Comparison of ENCODE assay signal across 8 mouse cellular contexts in genomic region chr11:98088224-98088623, GRCm38 (mm10). TPM values are rescaled to one million over a fixed set of nuclear protein-coding genes. Genes with fewer than 3 reads are reported as not detected.
DNase-seq lines count a peak whose midpoint lies in the region; ATAC-seq and TF ChIP-seq lines count a peak whose summit lies in the region.

No protein-coding gene starts in this region.

- TF ChIP-seq CTCF in lung, adult 2 months (IDR thresholded peaks at IDR 0.05; ENCODE audit: insufficient read depth, low read length) = no peak

- peaks cover 6% of the 10 kb centered on the region for H3K4me1 ChIP-seq in heart, embryonic 15.5 days (replicated peaks)
- H3K4me1 ChIP-seq in lung, adult 2 months (ENCODE audit: control insufficient read depth, insufficient read depth, low read length) = no peaks in the 10 kb centered on the region

- no peak for TF ChIP-seq POLR2A in lung, adult 2 months (IDR thresholded peaks at IDR 0.05; ENCODE audit: borderline replicate concordance, extremely low read depth, low read depth, low read length)

- H3K9ac ChIP-seq in heart, embryonic 15.5 days = 0 out of 2 replicates have a peak overlapping the region, but pooled peaks have one; percentile 21

- no peak overlapping the region for H3K4me3 ChIP-seq in heart, embryonic 15.5 days
- no peak overlapping the region for H3K4me3 ChIP-seq in lung, adult 2 months (replicated peaks; ENCODE audit: extremely low read depth, low read depth, low read length)

- peaks cover 40% of the 10 kb centered on the region for H3K36me3 ChIP-seq in heart, embryonic 15.5 days

- H3K4me2 ChIP-seq in heart, embryonic 15.5 days = peak overlapping the region; percentile 38

- no peak for DNase-seq in frontal cortex, postnatal 25 days (ENCODE audit: low spot score in 2 of 2)
- DNase-seq in urinary bladder, postnatal 14 days (ENCODE audit: low spot score) = peak; percentile 54
- DNase-seq in urinary bladder, postnatal 25 days (ENCODE audit: low spot score) = no peak
- DNase-seq in lung, adult 2 months = peak; percentile 9
- DNase-seq in ovary, postnatal 14 days (ENCODE audit: low spot score) = no peak

- peak overlapping the region; percentile 51; the same call in 1 of the 2 replicates for H3K27ac ChIP-seq in heart, embryonic 15.5 days

- peak; percentile 51; the same call in 1 of the 2 replicates for ATAC-seq in frontal cortex, adult (ENCODE audit: low TSS enrichment)
- ATAC-seq in heart, embryonic 15.5 days (replicated peaks; ENCODE audit: insufficient number of reproducible peaks, insufficient read depth, low FRiP score, low read depth) = peak; percentile 80
- ATAC-seq in cerebellum, adult (ENCODE audit: insufficient number of reproducible peaks, low FRiP score, low TSS enrichment) = no peak

- H3K27me3 ChIP-seq in heart, embryonic 15.5 days = no peaks in the 10 kb centered on the region

- 29% methylated on average over 7 of the region's 7 CpGs for WGBS in heart, embryonic 15.5 days
- 20% methylated on average over 7 of the region's 7 CpGs for WGBS in lung, adult 2 months

- no peaks in the 10 kb centered on the region for H3K9me3 ChIP-seq in heart, embryonic 15.5 days (replicated peaks)

RNA-seq across cellular contexts. Expression of gene Stac2, which starts 35.0 kb away (rescaled TPM):
- 0.78 and 1.0 TPM in 2 replicates for polyA plus RNA-seq in heart, embryonic 15.5 days (2015; fragmentation: Nextera tagmentation; extraction: Ambion mirVana)
- polyA plus RNA-seq in lung, adult 2 months (2012; rRNA removed) = 0.88 and 1.2 TPM in 2 replicates

Comparison
In these comparisons a context has a peak if more than half of its experiments do, and no peak if none do; other contexts are left out.
1. DNase-seq: peak in urinary bladder, postnatal 14 days (single experiment) and lung, adult 2 months (single experiment); none in frontal cortex, postnatal 25 days (0 of 2), urinary bladder, postnatal 25 days (single experiment) and ovary, postnatal 14 days (single experiment).